Mouse (Mus musculus) embryonic facial prominence, embryonic 13.5 days (tissue): ENCODE measurements at regions not wholly inside any gene's neighbourhood (a gene's known extent, or its start where the extent isn't known, plus 50 kb on each side); places are given as distances from the start of the nearest gene placed in this dataset.
"Not testable (repeated sequence)": the region's sequence is repeated elsewhere in the genome, so short reads cannot be mapped to it uniquely, and the experiment has no call there.

Source experiments
- ATAC-seq: fragments of 200-750 bp; cut with Nextera tagmentation; 2 replicates; pipeline ENCODE4 v1.8.0; 2017; ENCODE audit warnings: low read depth; ENCODE audit not compliant: insufficient number of reproducible peaks, insufficient read depth, low FRiP score, low TSS enrichment
- H3K27ac ChIP-seq: fragments of 300-500 bp; sonication (generic); 2 replicates; pipeline ENCODE4 v1.5.1; 2015; ENCODE audit warnings: moderate library complexity, mild to moderate bottlenecking, inconsistent platforms
- H3K27me3 ChIP-seq: fragments of 300-500 bp; sonication (generic); 2 replicates; pipeline ENCODE4 v1.6.1; 2015; ENCODE audit warnings: mild to moderate bottlenecking, inconsistent platforms
- H3K36me3 ChIP-seq: fragments of 300-500 bp; sonication (generic); 2 replicates; pipeline ENCODE4 v1.6.1; 2015; ENCODE audit warnings: mild to moderate bottlenecking, inconsistent platforms
- H3K4me1 ChIP-seq: fragments of 300-500 bp; sonication (generic); 2 replicates; pipeline ENCODE4 v1.6.1; 2015; ENCODE audit warnings: inconsistent platforms
- H3K4me2 ChIP-seq: fragments of 300-500 bp; sonication (generic); 2 replicates; pipeline ENCODE4 v1.6.1; 2015; ENCODE audit warnings: moderate library complexity, mild to moderate bottlenecking, inconsistent platforms
- H3K4me3 ChIP-seq: fragments of 300-500 bp; sonication (generic); 2 replicates; pipeline ENCODE4 v1.5.1; 2015; ENCODE audit warnings: mild to moderate bottlenecking, inconsistent platforms
- H3K9ac ChIP-seq: fragments of 300-500 bp; sonication (generic); 2 replicates; pipeline ENCODE4 v1.6.1; 2015; ENCODE audit warnings: mild to moderate bottlenecking, inconsistent platforms
- H3K9me3 ChIP-seq: fragments of 300-500 bp; sonication (generic); 2 replicates; pipeline ENCODE4 v1.6.1; 2016; ENCODE audit warnings: inconsistent platforms
- WGBS: fragments of 180-500 bp; shearing (Covaris S2); methylation state at CpG from one replicate; pipeline ENCODE4 v1.1.7; 2015; ENCODE audit warnings: mixed read lengths; 5-methylcytosine and 5-hydroxymethylcytosine counted together

DNA sequence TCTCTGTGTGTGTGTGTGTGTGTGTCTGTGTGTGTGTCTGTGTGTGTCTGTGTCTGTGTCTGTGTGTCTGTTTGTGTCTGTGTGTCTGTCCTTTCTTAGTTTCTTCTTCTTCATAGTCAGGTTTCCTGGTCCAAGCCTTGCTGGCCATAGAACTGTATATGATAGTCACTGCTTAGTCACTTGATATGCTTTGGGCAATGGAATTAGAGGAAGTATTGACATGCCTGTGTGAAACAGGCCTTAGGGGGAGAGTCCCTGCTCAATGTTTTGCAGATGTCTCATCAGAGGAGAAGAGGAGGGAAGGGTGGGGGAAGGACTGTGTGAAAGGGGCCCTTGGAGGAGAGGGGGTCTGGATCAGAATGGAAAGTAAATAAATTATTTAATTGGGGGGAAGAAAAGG lies 374.4 kb upstream of the Clnk start:
- no peaks in the 10 kb centered on the region for H3K36me3 ChIP-seq
- H3K9me3 ChIP-seq: no peaks in the 10 kb centered on the region
- no peaks in the 10 kb centered on the region for H3K27me3 ChIP-seq
- no peak overlapping the region for H3K9ac ChIP-seq
- no peak for ATAC-seq
- no peak overlapping the region for H3K27ac ChIP-seq
- H3K4me3 ChIP-seq: no peak overlapping the region
- H3K4me1 ChIP-seq: no peaks in the 10 kb centered on the region
- H3K4me2 ChIP-seq: no peak overlapping the region

GRCm38 (mm10) chr5:39219698-39220097 lies 343.1 kb upstream of the Clnk start:
- H3K27me3 ChIP-seq: no peaks in the 10 kb centered on the region
- WGBS: 82% methylated on average over 5 of the region's 5 CpGs
- no peak for ATAC-seq

DNA sequence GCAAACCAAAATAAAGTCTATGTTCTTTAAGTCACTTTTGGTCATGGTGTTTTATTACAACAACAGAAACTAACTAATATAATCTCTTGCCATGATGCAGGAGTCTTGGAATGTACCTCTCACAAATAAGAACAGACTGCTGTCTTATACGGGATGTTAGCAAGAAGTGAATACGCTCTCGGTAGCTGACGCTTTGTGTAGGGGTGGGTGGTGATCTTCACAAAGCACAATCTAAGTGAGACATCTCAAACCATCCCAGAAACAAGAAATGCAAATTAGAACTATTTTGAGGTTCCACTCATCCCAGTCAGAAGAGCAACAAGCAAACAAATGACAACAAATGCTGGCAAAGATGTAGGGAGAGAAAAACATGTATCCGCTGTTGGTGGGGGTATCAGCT lies 339.7 kb upstream of the Clnk start:
- no peak overlapping the region for H3K4me2 ChIP-seq
- H3K4me1 ChIP-seq: no peaks in the 10 kb centered on the region
- H3K4me3 ChIP-seq: no peak overlapping the region
- no peaks in the 10 kb centered on the region for H3K9me3 ChIP-seq
- H3K36me3 ChIP-seq: no peaks in the 10 kb centered on the region
- H3K9ac ChIP-seq: no peak overlapping the region
- ATAC-seq: no peak
- WGBS: 88% methylated on average over 5 of the region's 5 CpGs
- no peak overlapping the region for H3K27ac ChIP-seq
- no peaks in the 10 kb centered on the region for H3K27me3 ChIP-seq

More at GRCm38 (mm10) chr5:39219698-39220097, 343.1 kb upstream of the Clnk start:
- no peak overlapping the region for H3K4me2 ChIP-seq
- H3K27ac ChIP-seq: no peak overlapping the region
- no peak overlapping the region for H3K4me3 ChIP-seq
- H3K36me3 ChIP-seq: no peaks in the 10 kb centered on the region
- no peak overlapping the region for H3K9ac ChIP-seq
- H3K4me1 ChIP-seq: no peaks in the 10 kb centered on the region
- no peaks in the 10 kb centered on the region for H3K9me3 ChIP-seq

DNA sequence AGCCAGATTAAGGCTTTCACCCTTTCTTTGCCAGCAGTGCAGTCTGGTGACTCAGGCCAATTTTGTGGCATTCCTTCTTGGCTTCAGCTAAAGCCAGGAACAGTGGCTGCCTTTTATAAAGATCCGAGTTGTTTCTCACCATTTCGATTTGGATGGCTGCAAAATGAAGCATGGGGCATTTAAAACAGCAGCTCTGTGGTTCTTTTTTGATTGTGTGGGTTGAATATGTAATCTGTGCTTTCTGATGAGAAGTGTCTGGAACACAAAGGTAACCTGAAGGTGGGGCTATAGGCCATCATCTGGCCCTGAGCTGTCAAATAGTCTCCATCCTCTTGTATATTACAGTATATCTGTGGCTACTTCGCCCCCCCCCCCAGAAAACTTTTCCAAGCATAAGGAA lies 338.4 kb upstream of the Clnk start:
- no peak overlapping the region for H3K4me3 ChIP-seq
- no peaks in the 10 kb centered on the region for H3K9me3 ChIP-seq
- H3K36me3 ChIP-seq: no peaks in the 10 kb centered on the region
- 67% methylated on average over 3 of the region's 3 CpGs for WGBS
- H3K27me3 ChIP-seq: no peaks in the 10 kb centered on the region
- no peak for ATAC-seq
- H3K27ac ChIP-seq: no peak overlapping the region
- H3K9ac ChIP-seq: no peak overlapping the region
- H3K4me1 ChIP-seq: no peaks in the 10 kb centered on the region
- no peak overlapping the region for H3K4me2 ChIP-seq

DNA sequence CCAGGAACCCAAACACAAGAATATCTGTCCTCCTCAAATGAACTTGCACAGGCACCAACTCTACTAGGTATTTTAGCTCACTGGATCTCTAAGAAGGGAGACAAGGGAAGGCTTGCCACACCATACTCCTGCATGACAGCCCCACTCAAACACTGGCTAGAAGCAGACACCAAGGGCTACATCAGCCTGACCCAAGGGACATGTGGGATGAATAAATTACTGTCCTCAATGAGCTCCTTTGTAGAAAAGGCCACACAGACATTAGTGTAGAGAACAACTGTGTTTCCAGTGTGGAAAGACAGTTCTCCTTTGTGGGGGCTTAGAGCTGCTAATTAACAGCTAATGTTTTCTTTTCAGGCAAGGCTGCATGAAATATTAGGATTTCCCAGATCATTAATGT lies 335.9 kb upstream of the Clnk start:
- Histone ChIP-seq H3K4me3 (no peak overlapping the region), H3K36me3 (no peaks in the 10 kb centered on the region), H3K9me3 (no peaks in the 10 kb centered on the region), H3K4me2 (no peak overlapping the region), H3K4me1 (no peaks in the 10 kb centered on the region), H3K27ac (no peak overlapping the region), H3K9ac (no peak overlapping the region), H3K27me3 (no peaks in the 10 kb centered on the region)
- ATAC-seq: no peak

DNA sequence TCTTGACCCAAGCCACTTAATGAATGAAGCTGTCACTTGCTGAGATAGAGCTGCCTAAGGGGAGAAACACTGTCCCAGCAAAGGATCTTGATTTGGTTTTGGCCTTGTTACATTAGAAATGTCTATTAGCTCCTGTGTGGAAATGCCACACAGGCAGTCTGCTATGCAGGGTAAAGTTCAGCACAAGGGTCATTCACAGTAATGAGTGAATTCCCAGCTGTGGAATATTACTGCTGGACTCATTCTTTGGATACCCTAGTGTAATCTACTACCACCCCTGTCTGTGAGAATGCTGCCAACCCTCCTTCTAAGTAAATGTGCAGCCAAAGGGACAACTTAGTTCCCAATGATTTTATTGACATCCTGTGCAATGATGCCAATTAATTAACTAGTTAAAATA lies 322.2 kb upstream of the Clnk start:
- ATAC-seq: no peak
- H3K27me3 ChIP-seq: no peaks in the 10 kb centered on the region
- no peaks in the 10 kb centered on the region for H3K36me3 ChIP-seq
- no peak overlapping the region for H3K27ac ChIP-seq
- H3K4me1 ChIP-seq: no peaks in the 10 kb centered on the region
- no peak overlapping the region for H3K4me3 ChIP-seq
- no peak overlapping the region for H3K9ac ChIP-seq
- no peaks in the 10 kb centered on the region for H3K9me3 ChIP-seq
- H3K4me2 ChIP-seq: no peak overlapping the region

DNA sequence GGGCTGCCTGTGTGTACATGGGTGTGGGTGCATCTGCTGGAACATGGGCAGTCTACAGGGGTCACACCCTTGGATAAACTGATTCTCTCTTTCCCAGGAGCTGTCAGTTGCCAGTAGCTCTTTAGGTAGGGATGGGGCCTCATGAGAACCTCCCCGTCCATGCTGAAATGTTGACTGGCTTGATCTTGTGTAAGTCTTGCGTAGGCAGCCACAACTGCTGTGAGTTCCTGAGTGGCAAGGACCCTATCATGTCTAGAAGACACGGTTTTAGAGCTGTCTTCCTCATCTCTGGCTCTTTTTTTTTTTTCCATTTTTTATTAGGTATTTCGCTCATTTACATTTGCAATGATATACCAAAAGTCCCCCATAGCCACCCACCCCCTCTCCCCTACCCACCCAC lies 314.5 kb upstream of the Clnk start:
- H3K27me3 ChIP-seq, ATAC-seq, H3K9ac ChIP-seq, H3K36me3 ChIP-seq, H3K4me1 ChIP-seq, H3K4me3 ChIP-seq, H3K4me2 ChIP-seq, H3K9me3 ChIP-seq, H3K27ac ChIP-seq: not testable (repeated sequence)
- 86% methylated on average over 2 of the region's 4 CpGs for WGBS

DNA sequence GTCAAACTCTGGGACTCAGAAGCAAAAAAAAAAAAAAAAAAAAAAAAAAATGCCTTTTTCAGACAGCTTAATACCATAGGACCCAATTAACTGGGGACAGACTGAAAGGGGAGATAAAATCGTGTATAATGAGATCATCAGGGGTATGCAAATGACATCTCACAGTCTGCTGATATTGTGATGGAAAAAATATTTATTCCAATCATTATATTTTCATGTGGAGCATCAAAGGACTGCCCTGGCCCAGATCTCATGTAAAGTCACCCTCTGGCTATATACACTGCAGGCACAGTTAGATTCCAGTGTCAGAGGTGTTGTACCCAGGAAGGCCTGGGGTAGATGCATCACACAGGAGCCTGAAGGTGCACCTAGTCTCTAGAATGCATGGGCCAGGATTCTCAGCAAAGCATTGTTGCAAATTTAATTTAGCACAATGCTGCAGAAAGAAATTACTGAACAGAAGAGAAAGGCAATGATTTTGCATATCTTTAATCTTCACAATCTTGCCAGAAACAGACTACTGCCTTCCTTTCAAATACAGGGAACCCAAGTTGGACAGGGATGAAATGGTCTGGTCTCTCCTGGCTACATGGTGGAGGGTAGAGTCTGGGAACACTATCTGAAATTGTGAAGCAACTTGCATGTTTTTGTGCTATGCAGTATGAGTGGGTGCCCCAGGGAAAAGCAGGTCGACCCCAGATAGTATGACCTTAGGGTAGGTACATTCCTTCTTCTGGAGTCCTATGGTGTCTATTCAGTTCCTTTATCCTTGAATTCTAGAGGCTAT lies 305.2 kb upstream of the Clnk start:
- WGBS: 67% methylated on average over 2 of the region's 2 CpGs
- no peak overlapping the region for H3K4me3 ChIP-seq
- no peak overlapping the region for H3K27ac ChIP-seq
- no peaks in the 10 kb centered on the region for H3K9me3 ChIP-seq
- H3K36me3 ChIP-seq: no peaks in the 10 kb centered on the region
- H3K9ac ChIP-seq: no peak overlapping the region
- H3K4me2 ChIP-seq: no peak overlapping the region
- ATAC-seq: no peak
- H3K4me1 ChIP-seq: no peaks in the 10 kb centered on the region
- H3K27me3 ChIP-seq: no peaks in the 10 kb centered on the region

- 37% methylated on average over 4 of the region's 4 CpGs for WGBS
- Histone ChIP-seq H3K4me3 (no peak overlapping the region), H3K27me3 (no peaks in the 10 kb centered on the region), H3K36me3 (no peaks in the 10 kb centered on the region), H3K27ac (no peak overlapping the region), H3K4me2 (no peak overlapping the region), H3K4me1 (no peaks in the 10 kb centered on the region), H3K9ac (no peak overlapping the region), H3K9me3 (no peaks in the 10 kb centered on the region)
- no peak for ATAC-seq
Measured at GRCm38 (mm10) chr5:39181028-39181427, 304.4 kb upstream of the Clnk start.

- no peak for ATAC-seq
- H3K27me3 ChIP-seq: no peaks in the 10 kb centered on the region
- H3K36me3 ChIP-seq: no peaks in the 10 kb centered on the region
- no peaks in the 10 kb centered on the region for H3K9me3 ChIP-seq
- 50% methylated on average over 2 of the region's 2 CpGs for WGBS
- H3K9ac ChIP-seq: no peak overlapping the region
- no peak overlapping the region for H3K4me2 ChIP-seq
- no peak overlapping the region for H3K4me3 ChIP-seq
- no peak overlapping the region for H3K27ac ChIP-seq
- H3K4me1 ChIP-seq: no peaks in the 10 kb centered on the region
Measured at GRCm38 (mm10) chr5:39177891-39178290, 301.3 kb upstream of the Clnk start.

- ATAC-seq: no peak
- no peak overlapping the region for H3K4me3 ChIP-seq
- H3K9me3 ChIP-seq: no peaks in the 10 kb centered on the region
- H3K36me3 ChIP-seq: no peaks in the 10 kb centered on the region
- H3K4me1 ChIP-seq: no peaks in the 10 kb centered on the region
- no peak overlapping the region for H3K9ac ChIP-seq
- H3K4me2 ChIP-seq: no peak overlapping the region
- WGBS: 95% methylated on average over 2 of the region's 2 CpGs
- no peak overlapping the region for H3K27ac ChIP-seq
- H3K27me3 ChIP-seq: no peaks in the 10 kb centered on the region
Measured at GRCm38 (mm10) chr5:39176906-39177305, 300.3 kb upstream of the Clnk start.

GRCm38 (mm10) chr5:39173491-39173890 lies 296.9 kb upstream of the Clnk start:
- Histone ChIP-seq H3K27me3 (no peaks in the 10 kb centered on the region), H3K27ac (no peak overlapping the region), H3K4me2 (no peak overlapping the region), H3K36me3 (no peaks in the 10 kb centered on the region), H3K4me1 (no peaks in the 10 kb centered on the region), H3K9me3 (no peaks in the 10 kb centered on the region), H3K9ac (no peak overlapping the region), H3K4me3 (no peak overlapping the region)
- ATAC-seq: no peak
- 93% methylated on average over 3 of the region's 3 CpGs for WGBS

DNA sequence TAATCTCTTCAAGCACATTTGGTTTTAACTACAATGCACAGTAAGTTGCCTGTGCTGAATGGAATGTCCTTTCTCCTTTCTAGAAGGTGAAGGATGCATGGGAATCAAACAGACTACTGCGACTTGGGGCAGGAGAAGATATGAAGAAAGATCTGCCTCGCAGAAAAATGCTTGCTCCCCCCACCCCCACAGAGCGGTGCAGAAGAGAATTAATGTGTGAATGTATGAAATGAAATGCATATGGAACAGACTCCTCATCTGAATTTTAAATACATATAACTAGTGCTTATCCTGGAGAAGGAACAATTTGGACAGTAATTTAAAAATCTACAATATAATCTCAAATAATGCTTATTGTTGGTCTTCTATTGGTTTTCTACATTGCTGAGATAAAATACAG lies 283.0 kb upstream of the Clnk start:
- Histone ChIP-seq H3K4me2 (no peak overlapping the region), H3K9me3 (no peaks in the 10 kb centered on the region), H3K27ac (no peak overlapping the region), H3K36me3 (no peaks in the 10 kb centered on the region), H3K9ac (no peak overlapping the region), H3K27me3 (no peaks in the 10 kb centered on the region), H3K4me3 (no peak overlapping the region), H3K4me1 (no peaks in the 10 kb centered on the region)
- WGBS: 78% methylated on average over 3 of the region's 3 CpGs
- no peak for ATAC-seq
